Mouse (Mus musculus) left cerebral cortex, adult 2 months (tissue): Measurements from ENCODE around the gene Gm28043. TPM values are rescaled to one million over a fixed set of nuclear protein-coding genes. Genes with fewer than 3 reads are reported as not detected.
"Not testable (repeated sequence)": the region's sequence is repeated elsewhere in the genome, so short reads cannot be mapped to it uniquely, and the experiment has no call there.

ENCODE experiments used
- DNase-seq, 2 experiments: peaks; one replicate each; pipeline ENCODE4 v3.0.0; 2021 to 2022; ENCODE audit warnings: low spot score in 2 of 2, mixed read lengths in 1 of 2; ENCODE audit errors: extremely low spot score in 1 of 2
- H3K27ac ChIP-seq: fragments of 200-600 bp; 2 replicates; pipeline ENCODE4 v1.8.1; 2022
- H3K4me3 ChIP-seq: fragments of 200-600 bp; 2 replicates; pipeline ENCODE4 v1.8.1; 2022
- CTCF ChIP-seq: fragments of 200-600 bp; IDR thresholded peaks from 2 replicates; pipeline ENCODE4 v1.8.1; 2022; ENCODE audit warnings: antibody characterized with exemption, mild to moderate bottlenecking, moderate library complexity
- intact Hi-C: fragments of 180-260 bp; cut with DNase I; formaldehyde crosslinking; loops from one replicate; pipeline ENCODE4 v1.15.1; 2025
- total RNA-seq, 2 experiments: library from RNA; stranded (reverse); gene quantifications; 2 replicates each; pipeline ENCODE4 v1.2.3; 2021

Gene Gm28043
- total RNA-seq, 2 experiments from 2014 or later = 4.5 to 4.8 TPM

GRCm38 (mm10) chr17:29704781-29705180 lies 90.1 kb downstream of the Gm28043 start:
- no peak overlapping the region for H3K27ac ChIP-seq
- peak; percentile 73 for TF ChIP-seq CTCF
- intact Hi-C loops = loop anchor here (2.0 kb wide), 1 partner anchor 178 kb away; no protein-coding TSS in a partner anchor
- DNase-seq = peak; percentile 53 to 56
- no peak overlapping the region for H3K4me3 ChIP-seq

GRCm38 (mm10) chr17:29705881-29706280 lies 91.2 kb downstream of the Gm28043 start:
- H3K4me3 ChIP-seq = no peak overlapping the region
- intact Hi-C loops = loop anchor here (2.0 kb wide), 1 partner anchor 177 kb away; no protein-coding TSS in a partner anchor
- no peak overlapping the region for H3K27ac ChIP-seq
- TF ChIP-seq CTCF = no peak
- DNase-seq = no peak

- no peak overlapping the region for H3K27ac ChIP-seq
- DNase-seq = no peak
- H3K4me3 ChIP-seq = no peak overlapping the region
- no peak for TF ChIP-seq CTCF
- intact Hi-C loops = no loop called here
Measured at GRCm38 (mm10) chr17:29706981-29707545, 92.4 kb downstream of the Gm28043 start.

GRCm38 (mm10) chr17:29708783-29709182 lies 94.1 kb downstream of the Gm28043 start:
- no peak for DNase-seq
- H3K27ac ChIP-seq = no peak overlapping the region
- H3K4me3 ChIP-seq = no peak overlapping the region
- TF ChIP-seq CTCF = no peak
- intact Hi-C loops = no loop called here

GRCm38 (mm10) chr17:29710562-29711044 lies 95.9 kb downstream of the Gm28043 start:
- TF ChIP-seq CTCF = no peak
- H3K4me3 ChIP-seq = no peak overlapping the region
- peak in 1 of 2 experiments; percentile 36 for DNase-seq
- H3K27ac ChIP-seq = no peak overlapping the region
- intact Hi-C loops = no loop called here

GRCm38 (mm10) chr17:29711076-29711744 lies 96.5 kb downstream of the Gm28043 start:
- TF ChIP-seq CTCF = no peak
- H3K27ac ChIP-seq = no peak overlapping the region
- no peak overlapping the region for H3K4me3 ChIP-seq
- intact Hi-C loops = no loop called here
- DNase-seq = peak in 1 of 2 experiments; percentile 27

- no peak for TF ChIP-seq CTCF
- no peak overlapping the region for H3K27ac ChIP-seq
- no peak overlapping the region for H3K4me3 ChIP-seq
- intact Hi-C loops = no loop called here
- DNase-seq = no peak
Measured at GRCm38 (mm10) chr17:29711745-29712431, 97.2 kb downstream of the Gm28043 start.

- TF ChIP-seq CTCF = no peak
- no peak overlapping the region for H3K27ac ChIP-seq
Measured at GRCm38 (mm10) chr17:29712565-29712964, 97.9 kb downstream of the Gm28043 start.

GRCm38 (mm10) chr17:29713734-29714133 lies 99.1 kb downstream of the Gm28043 start:
- H3K27ac ChIP-seq, H3K4me3 ChIP-seq, DNase-seq, intact Hi-C loops: not testable (repeated sequence)

More at GRCm38 (mm10) chr17:29712565-29712964, 97.9 kb downstream of the Gm28043 start:
- DNase-seq = no peak
- no peak overlapping the region for H3K4me3 ChIP-seq
- intact Hi-C loops = no loop called here

GRCm38 (mm10) chr17:29716732-29717445 lies 102.2 kb downstream of the Gm28043 start, which contains the start of gene Ccdc167:
Gene Ccdc167, minus strand, starts transcription at chr17:29717044.
- TF ChIP-seq CTCF = no peak
- DNase-seq = peak; percentile 95 to 96
- intact Hi-C loops = no loop called here

GRCm38 (mm10) chr17:29718660-29719059 lies 104.0 kb downstream of the Gm28043 start:
- no peak overlapping the region for H3K27ac ChIP-seq

More at GRCm38 (mm10) chr17:29716732-29717445, 102.2 kb downstream of the Gm28043 start, which contains the start of gene Ccdc167:
- Histone ChIP-seq H3K27ac (peak within 1 kb of the TSS; percentile 63), H3K4me3 (peak within 1 kb of the TSS; percentile 65)

More at GRCm38 (mm10) chr17:29718660-29719059, 104.0 kb downstream of the Gm28043 start:
- intact Hi-C loops = no loop called here
- DNase-seq = no peak
- TF ChIP-seq CTCF = no peak
- no peak overlapping the region for H3K4me3 ChIP-seq
